Mouse (Mus musculus): ENCODE measurements around the gene Zfp462.

Gene Zfp462

DNA sequence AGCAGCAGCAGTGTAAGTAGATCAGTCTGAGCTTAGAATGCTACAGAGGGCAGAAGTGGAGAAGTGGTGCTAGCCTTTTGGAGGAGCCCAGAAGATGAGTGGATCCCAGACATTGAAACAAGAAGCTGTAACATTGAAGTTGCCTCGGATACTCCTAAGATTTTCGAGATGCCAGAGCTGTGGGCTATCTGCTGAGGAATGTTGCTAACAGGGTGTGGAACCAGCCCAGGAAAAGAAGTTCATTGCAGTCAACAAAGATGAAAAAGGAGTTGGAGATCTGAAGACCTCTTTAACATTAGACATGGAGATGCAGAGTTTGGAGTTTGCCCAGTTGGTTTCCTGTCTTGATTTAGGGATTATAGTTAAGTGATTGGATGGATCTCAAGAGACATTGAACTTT lies 51.2 kb downstream of the Zfp462 start:
- DNase-seq (ENCODE audit: low spot score in 2 of 2): no peak

GRCm38 (mm10) chr4:54998146-54998841 lies 53.4 kb downstream of the Zfp462 start:
- DNase-seq (ENCODE audit: low spot score in 2 of 2): no peak

DNA sequence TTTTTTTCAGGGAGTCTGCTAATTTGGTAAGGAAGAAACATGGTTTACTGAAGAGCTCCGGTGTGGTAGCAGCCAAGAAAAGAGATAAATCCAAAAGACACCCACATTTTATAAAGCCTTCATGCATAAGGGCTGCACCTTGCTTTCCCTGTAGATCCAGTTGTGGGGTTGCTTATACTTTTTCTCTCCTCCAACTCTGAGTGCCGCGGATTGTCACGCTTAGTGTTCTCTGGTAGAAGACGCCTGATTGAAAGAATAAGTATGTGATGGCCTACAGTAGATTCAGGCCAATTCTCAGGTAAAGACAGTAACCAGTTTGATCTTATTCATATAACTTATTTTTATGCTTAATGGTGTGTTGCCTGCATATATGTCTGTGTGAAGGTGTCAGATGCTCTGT lies 54.7 kb downstream of the Zfp462 start:
- DNase-seq (ENCODE audit: low spot score in 2 of 2): no peak

GRCm38 (mm10) chr4:55001386-55001785 lies 56.5 kb downstream of the Zfp462 start:
- DNase-seq (ENCODE audit: low spot score in 2 of 2): no peak

- DNase-seq (ENCODE audit: low spot score in 2 of 2): no peak
Measured at GRCm38 (mm10) chr4:55003128-55003527, 58.3 kb downstream of the Zfp462 start.

GRCm38 (mm10) chr4:55005066-55005465 lies 60.2 kb downstream of the Zfp462 start:
- no peak for DNase-seq (ENCODE audit: low spot score in 2 of 2)

DNA sequence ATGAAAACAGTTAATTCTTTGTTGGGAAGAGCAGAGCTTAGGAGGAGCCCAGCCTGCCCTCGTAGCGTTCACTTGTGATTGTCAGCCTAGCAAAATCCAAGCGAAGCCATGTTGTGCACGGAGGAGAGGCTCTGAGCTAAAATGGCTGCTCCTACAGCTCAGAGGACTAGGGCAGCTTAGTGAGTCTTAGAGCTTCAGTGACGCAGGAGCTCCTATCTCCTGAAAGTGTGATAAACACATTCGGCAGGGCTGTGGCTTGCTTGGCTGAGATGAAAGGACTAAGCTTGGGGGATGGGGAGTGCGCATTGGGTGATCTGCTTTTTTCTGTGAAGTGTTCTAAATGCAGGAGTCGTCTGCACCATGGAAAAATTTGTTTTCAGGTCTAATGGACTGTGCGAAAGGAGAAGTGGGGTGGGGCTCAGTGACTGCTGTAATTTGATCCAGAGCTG lies 60.7 kb downstream of the Zfp462 start:
- DNase-seq (ENCODE audit: low spot score in 2 of 2): no peak

DNA sequence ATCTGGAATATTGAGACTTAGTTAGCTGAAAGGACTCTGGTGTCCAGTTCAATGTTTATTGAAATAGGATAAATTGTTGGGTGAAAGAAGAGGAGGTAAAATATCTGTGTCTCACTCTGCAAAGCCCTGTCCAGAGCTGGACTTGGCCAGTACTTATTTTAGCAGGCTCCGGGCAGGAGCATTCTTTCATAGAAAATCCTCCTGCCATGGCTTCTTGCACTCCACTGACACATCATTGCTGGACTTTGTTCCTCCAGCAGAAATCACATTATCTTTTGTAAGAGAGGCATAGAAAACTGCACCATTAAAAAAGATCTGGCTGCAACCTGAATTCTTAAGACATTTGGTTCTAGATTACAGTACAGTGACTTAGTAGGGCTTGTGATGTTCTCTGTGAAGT lies 61.2 kb downstream of the Zfp462 start:
- DNase-seq (ENCODE audit: low spot score in 2 of 2): no peak

- DNase-seq (ENCODE audit: low spot score in 2 of 2): no peak
Measured at GRCm38 (mm10) chr4:55008616-55009015, 63.8 kb downstream of the Zfp462 start.

- DNase-seq (ENCODE audit: low spot score in 2 of 2): no peak
Measured at GRCm38 (mm10) chr4:55011391-55011790, 66.5 kb downstream of the Zfp462 start.

DNA sequence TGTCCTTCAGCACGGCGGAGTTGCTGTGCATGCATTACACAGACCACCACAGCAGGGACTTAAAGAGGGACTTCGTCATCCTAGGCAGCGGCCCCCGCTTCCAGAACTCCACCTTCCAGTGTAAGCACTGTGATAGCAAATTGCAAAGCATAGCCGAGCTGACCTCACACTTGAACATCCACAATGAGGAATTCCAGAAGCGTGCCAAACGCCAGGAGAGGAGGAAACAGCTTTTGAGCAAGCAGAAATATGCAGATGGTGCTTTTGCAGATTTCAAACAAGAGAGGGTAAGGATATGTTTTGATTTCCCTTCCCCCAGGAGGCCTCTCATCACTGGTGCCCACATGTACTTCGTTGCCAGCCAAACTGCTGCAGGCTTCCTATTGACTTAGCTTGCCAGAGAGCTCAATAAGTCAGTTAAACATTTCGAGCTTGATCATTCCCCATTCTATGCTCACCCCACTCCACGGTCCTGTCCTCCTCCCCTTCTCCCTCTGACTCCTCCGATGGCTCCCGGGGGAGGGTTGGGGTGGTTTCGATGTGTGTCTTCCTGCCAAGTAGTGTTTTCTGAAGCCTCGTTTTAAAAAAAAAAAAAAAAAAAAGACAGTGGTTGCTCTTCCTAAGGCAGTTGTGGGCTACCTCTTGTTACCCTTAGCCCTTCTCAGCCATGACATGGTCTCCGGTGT lies 68.9 kb downstream of the Zfp462 start:
- DNase-seq (ENCODE audit: low spot score in 2 of 2): no peak

GRCm38 (mm10) chr4:55014731-55015463 lies 70.0 kb downstream of the Zfp462 start:
- DNase-seq (ENCODE audit: low spot score in 2 of 2): no peak

DNA sequence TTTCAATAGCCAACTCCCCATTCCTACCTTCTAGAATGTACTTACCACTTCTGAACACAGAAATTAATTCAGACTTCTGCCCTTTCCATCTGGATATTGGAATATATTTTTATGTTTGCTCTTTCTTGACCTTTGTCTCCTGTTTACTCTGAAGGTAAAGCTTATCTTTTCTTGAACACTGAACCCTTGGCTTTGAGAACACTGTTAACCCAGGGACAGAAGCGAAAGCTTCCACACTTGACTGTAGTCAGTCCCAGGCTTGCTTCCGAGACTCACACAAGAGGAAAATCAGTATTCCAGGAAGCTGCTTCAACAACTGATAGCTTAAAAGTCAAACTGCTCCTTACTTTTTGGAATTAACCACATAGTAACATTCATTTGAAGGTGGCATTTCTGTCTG lies 70.7 kb downstream of the Zfp462 start:
- DNase-seq (ENCODE audit: low spot score in 2 of 2): no peak

- DNase-seq (ENCODE audit: low spot score in 2 of 2): no peak
Measured at GRCm38 (mm10) chr4:55026109-55026646, 81.3 kb downstream of the Zfp462 start.

- DNase-seq (ENCODE audit: low spot score in 2 of 2): no peak
Measured at GRCm38 (mm10) chr4:55030401-55030800, 85.6 kb downstream of the Zfp462 start.

- no peak for DNase-seq (ENCODE audit: low spot score in 2 of 2)
Measured at GRCm38 (mm10) chr4:55032317-55032930, 87.6 kb downstream of the Zfp462 start.

DNA sequence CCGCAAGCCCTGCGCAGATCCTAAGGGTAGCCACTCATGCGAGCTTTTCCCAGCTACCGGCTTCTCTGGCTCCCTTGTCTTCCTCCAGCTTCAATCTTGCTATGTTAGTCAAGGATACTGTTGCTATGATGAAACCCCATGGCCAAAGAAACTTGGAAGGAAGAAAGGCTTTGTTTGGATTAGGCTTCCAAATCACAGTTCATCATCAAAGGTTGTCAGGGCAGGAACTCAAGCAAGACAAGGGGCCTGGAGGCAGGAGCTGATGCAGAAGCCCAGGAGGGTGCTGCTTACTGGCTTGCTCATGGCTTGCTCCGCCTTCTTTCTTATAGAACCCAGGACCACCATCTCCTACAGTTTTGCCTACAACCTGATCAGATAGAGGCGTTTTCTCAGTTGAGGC lies 88.6 kb downstream of the Zfp462 start:
- DNase-seq (ENCODE audit: low spot score in 2 of 2): no peak

DNA sequence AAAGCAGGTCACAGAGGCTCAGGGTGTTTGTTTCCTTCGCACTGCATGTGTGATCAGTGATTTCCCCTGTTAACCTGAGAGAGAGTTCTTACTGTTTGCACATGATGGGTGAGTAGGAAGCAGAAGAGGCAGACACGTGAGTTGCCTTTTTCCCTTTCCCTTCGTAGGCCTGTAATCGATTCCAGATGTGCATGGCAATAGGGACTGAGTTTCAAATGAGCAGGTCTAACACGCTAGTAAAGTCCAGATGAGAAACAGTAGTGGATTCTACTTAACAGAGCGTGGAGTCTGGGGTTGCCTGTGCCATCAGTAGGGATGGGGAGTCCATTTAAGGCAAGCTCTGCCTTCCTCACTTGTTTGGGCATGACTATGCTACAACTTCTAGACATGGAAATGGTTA lies 93.3 kb downstream of the Zfp462 start:
- DNase-seq (ENCODE audit: low spot score in 2 of 2): no peak

- DNase-seq (ENCODE audit: low spot score in 2 of 2): no peak
Measured at GRCm38 (mm10) chr4:55040258-55040964, 95.6 kb downstream of the Zfp462 start.

- no peak for DNase-seq (ENCODE audit: low spot score in 2 of 2)
Measured at GRCm38 (mm10) chr4:55041106-55041730, 96.4 kb downstream of the Zfp462 start.

- no peak for DNase-seq (ENCODE audit: low spot score in 2 of 2)
Measured at GRCm38 (mm10) chr4:55042573-55042972, 97.7 kb downstream of the Zfp462 start.
